In the genomic region with DNA sequence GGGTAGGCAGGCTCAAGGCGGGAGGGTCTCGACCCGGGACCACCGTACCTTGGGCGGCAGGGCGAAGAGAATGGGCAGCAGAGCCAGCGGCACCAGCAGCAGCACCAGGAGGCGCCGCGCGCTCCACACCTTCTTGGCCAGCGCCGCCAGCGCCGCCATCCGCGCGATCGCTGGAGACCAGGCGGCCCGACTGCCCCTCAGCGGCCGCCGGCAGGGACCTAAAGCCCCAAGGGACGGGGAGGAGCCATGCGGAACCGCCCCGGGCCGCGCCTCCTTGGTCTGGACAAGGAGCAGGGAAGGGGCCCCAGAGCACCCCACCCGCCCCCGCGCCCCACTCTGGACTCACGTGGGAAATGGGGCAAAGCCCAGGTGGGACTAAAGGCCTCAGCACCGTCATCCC, we compare ENCODE assay signal across 8 mouse cellular contexts. TPM values are rescaled to one million over a fixed set of nuclear protein-coding genes. Genes with fewer than 3 reads are reported as not detected.
A peak's percentile ranks its signal among the peaks of the same experiment; 100 is the strongest.
DNase-seq lines count a peak whose midpoint lies in the region; ATAC-seq lines count a peak whose summit lies in the region.

A gene (minus strand): TSS at position 228 of the 400 bp plus-strand sequence.

- H3K4me3 ChIP-seq in midbrain, embryonic 13.5 days (replicated peaks) = peak within 1 kb of the TSS; percentile 24

- no peak within 1 kb of the TSS for H3K27ac ChIP-seq in midbrain, embryonic 13.5 days

- H3K36me3 ChIP-seq in midbrain, embryonic 13.5 days = no peaks in the 10 kb centered on the region

- WGBS in midbrain, embryonic 13.5 days = 1% methylated on average over 32 of the region's 35 CpGs

- peak; percentile 20; the same call in 1 of the 2 replicates for ATAC-seq in midbrain, embryonic 13.5 days

- intact Hi-C loops in left cerebral cortex, postnatal 10 days (cut with DNase I) = no loop called here

- peak within 1 kb of the TSS; percentile 56; the same call in 1 of the 2 replicates for H3K9ac ChIP-seq in midbrain, embryonic 13.5 days (replicated peaks)

- H3K4me1 ChIP-seq in midbrain, embryonic 13.5 days (replicated peaks) = peaks cover 11% of the 10 kb centered on the region

- peaks cover 25% of the 10 kb centered on the region for H3K27me3 ChIP-seq in midbrain, embryonic 13.5 days

- DNase-seq in adrenal gland, postnatal 10 days = peak; percentile 56
- DNase-seq in adrenal gland, adult 2 months = no peak
- peak; percentile 31 for DNase-seq in right cerebral cortex, postnatal 4 days
- DNase-seq in right cerebral cortex, postnatal 14 days = no peak
- peak in 1 of 2 experiments; percentile 74 for DNase-seq in left cerebral cortex, postnatal 10 days (ENCODE audit: extremely low spot score in 1 of 2, low spot score in 2 of 2)
- no peak for DNase-seq in right cerebral cortex, postnatal 25 days
- DNase-seq in gastrocnemius, adult 8-10 months (ENCODE audit: low spot score in 2 of 2) = no peak

- H3K4me2 ChIP-seq in midbrain, embryonic 13.5 days (replicated peaks) = peak within 1 kb of the TSS; percentile 50

- H3K9me3 ChIP-seq in midbrain, embryonic 13.5 days = no peaks in the 10 kb centered on the region

RNA-seq across cellular contexts. Expression of the gene that starts here (rescaled TPM):
- 10 to 100 TPM; 17.4 to 38.9 TPM for total RNA-seq in adrenal gland, postnatal 10 days (2021)
- 1 to 10 TPM in 1 of 2 experiments, under 1 TPM in 1; 0.97 to 2.3 TPM for total RNA-seq in adrenal gland, adult 2 months (2021)
- 2.4 and 2.8 TPM in 2 replicates for polyA plus RNA-seq in adrenal gland, adult 2 months (2012; rRNA removed)
- 10 to 100 TPM; 18.7 to 19.9 TPM for total RNA-seq in left cerebral cortex, postnatal 10 days (2021)
- 3.4 TPM in 2 replicates for polyA plus RNA-seq in midbrain, embryonic 13.5 days (2015; fragmentation: Nextera tagmentation; extraction: Ambion mirVana)
- total RNA-seq in gastrocnemius, adult 8-10 months (2022) = under 1 TPM in 1 of 4 experiments, not detected in 3; 0.16 TPM

Comparison
In these comparisons a context has a peak if more than half of its experiments do, and no peak if none do; other contexts are left out.
1. RNA of the gene that starts here (total RNA-seq): 17.4 to 38.9 TPM in adrenal gland, postnatal 10 days and 18.7 to 19.9 TPM in left cerebral cortex, postnatal 10 days; 0.97 to 2.3 TPM in adrenal gland, adult 2 months and 0.16 TPM in gastrocnemius, adult 8-10 months; every median in the first group is over 4 times any median in the second.
2. DNase-seq: peak in adrenal gland, postnatal 10 days (single experiment) and right cerebral cortex, postnatal 4 days (single experiment); none in adrenal gland, adult 2 months (single experiment), right cerebral cortex, postnatal 14 days (single experiment), right cerebral cortex, postnatal 25 days (single experiment) and gastrocnemius, adult 8-10 months (0 of 2).